Mouse (Mus musculus): ENCODE measurements at regions not wholly inside any gene's neighbourhood (a gene's known extent, or its start where the extent isn't known, plus 50 kb on each side); places are given as distances from the start of the nearest gene placed in this dataset.

DNA sequence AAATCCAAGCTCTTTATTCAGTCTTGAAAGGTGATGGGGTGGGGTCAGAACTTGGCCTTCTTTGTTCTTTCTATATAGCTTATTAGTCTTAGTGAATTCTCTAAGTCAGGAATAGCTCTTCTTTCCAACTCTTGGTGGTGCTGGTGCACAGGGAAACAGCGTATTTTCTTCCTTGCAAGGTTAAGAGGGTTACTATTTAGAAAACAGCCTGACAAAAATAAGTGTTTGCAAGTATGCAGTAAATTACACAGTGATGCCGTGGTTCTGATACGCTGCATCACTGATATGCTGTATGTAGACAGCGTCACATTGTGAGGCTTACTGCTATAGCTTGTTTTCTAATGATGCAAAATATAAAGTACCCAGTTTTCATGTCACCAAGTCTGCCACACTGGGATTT is 78.1 kb upstream of the Fam98a start:
- TF ChIP-seq CTCF (IDR thresholded peaks at IDR 0.05; ENCODE audit: insufficient read depth, low read depth, low read length) (no peak), POLR2A (IDR thresholded peaks at IDR 0.05; ENCODE audit: insufficient read depth, low read depth, low read length) (no peak)

Measured in olfactory bulb, adult 2 months (tissue).